Comparison of ENCODE assay signal across 8 mouse cellular contexts in genomic region chr15:98675634-98676250, GRCm38 (mm10). TPM values are rescaled to one million over a fixed set of nuclear protein-coding genes. Genes with fewer than 3 reads are reported as not detected.
DNase-seq lines count a peak whose midpoint lies in the region; ATAC-seq and TF ChIP-seq lines count a peak whose summit lies in the region.

No protein-coding gene starts in this region.

- peaks cover 6% of the 10 kb centered on the region for H3K36me3 ChIP-seq in hindbrain, embryonic 10.5 days
- H3K36me3 ChIP-seq in midbrain, embryonic 16.5 days (ENCODE audit: control insufficient read depth, insufficient read depth, low read length): no peaks in the 10 kb centered on the region

- peak overlapping the region; percentile 72 for H3K9ac ChIP-seq in midbrain, embryonic 16.5 days (ENCODE audit: low read depth, low read length)

- intact Hi-C loops in left cerebral cortex, adult 2 months (cut with DNase I): loop anchor here (2.0 kb wide), 1 partner anchor 23 kb away; no protein-coding TSS in a partner anchor
- intact Hi-C loops in gastrocnemius, postnatal 36 days (cut with DNase I): no loop called here
- intact Hi-C loops in left cerebral cortex, postnatal 4 days (cut with DNase I): no loop called here

- H3K27me3 ChIP-seq in hindbrain, embryonic 10.5 days (ENCODE audit: insufficient read depth, poor library complexity, severe bottlenecking): peaks cover 65% of the 10 kb centered on the region
- H3K27me3 ChIP-seq in midbrain, embryonic 16.5 days (ENCODE audit: control insufficient read depth, insufficient read depth, low read depth, low read length): no peaks in the 10 kb centered on the region

- no peak for TF ChIP-seq CTCF in left cerebral cortex, adult 2 months (IDR thresholded peaks at IDR 0.05)

- 8% methylated on average over 14 of the region's 14 CpGs for WGBS in hindbrain, embryonic 10.5 days
- WGBS in midbrain, embryonic 16.5 days: 2% methylated on average over 14 of the region's 14 CpGs

- DNase-seq in left cerebral cortex, adult 2 months (ENCODE audit: extremely low spot score in 1 of 2, low spot score in 2 of 2): no peak
- DNase-seq in left cerebral cortex, adult 8-10 months (ENCODE audit: low spot score in 2 of 2): no peak
- peak; percentile 27 for DNase-seq in hindbrain, embryonic 10.5 days (ENCODE audit: low spot score)
- no peak for DNase-seq in adrenal gland, postnatal 36 days
- no peak for DNase-seq in gastrocnemius, postnatal 36 days
- DNase-seq in left cerebral cortex, postnatal 4 days: no peak

- peak overlapping the region; percentile 81 for H3K4me3 ChIP-seq in left cerebral cortex, adult 2 months
- peak overlapping the region; percentile 73 for H3K4me3 ChIP-seq in brown adipose tissue, adult 24 weeks (ENCODE audit: insufficient read depth, low read depth, low read length)
- H3K4me3 ChIP-seq in hindbrain, embryonic 10.5 days: peak overlapping the region; percentile 64
- H3K4me3 ChIP-seq in midbrain, embryonic 16.5 days (ENCODE audit: low read depth, low read length): peak overlapping the region; percentile 63

- no peaks in the 10 kb centered on the region for H3K4me1 ChIP-seq in brown adipose tissue, adult 24 weeks (ENCODE audit: control insufficient read depth, insufficient read depth, insufficient read length, low read length)
- H3K4me1 ChIP-seq in hindbrain, embryonic 10.5 days (replicated peaks): peaks cover 48% of the 10 kb centered on the region
- H3K4me1 ChIP-seq in midbrain, embryonic 16.5 days (ENCODE audit: control insufficient read depth, insufficient read depth, low read length): peaks cover 31% of the 10 kb centered on the region

- H3K9me3 ChIP-seq in hindbrain, embryonic 10.5 days: no peaks in the 10 kb centered on the region
- no peaks in the 10 kb centered on the region for H3K9me3 ChIP-seq in midbrain, embryonic 16.5 days (replicated peaks; ENCODE audit: control insufficient read depth, low read length, poor library complexity, severe bottlenecking)

- H3K4me2 ChIP-seq in midbrain, embryonic 16.5 days (ENCODE audit: low read length): peak overlapping the region; percentile 93

- no peak for ATAC-seq in midbrain, embryonic 16.5 days

- H3K27ac ChIP-seq in left cerebral cortex, adult 2 months: peak overlapping the region; percentile 60
- H3K27ac ChIP-seq in brown adipose tissue, adult 24 weeks (replicated peaks; ENCODE audit: low read depth, low read length): no peak overlapping the region
- peak overlapping the region; percentile 80 for H3K27ac ChIP-seq in hindbrain, embryonic 10.5 days
- peak overlapping the region; percentile 69 for H3K27ac ChIP-seq in midbrain, embryonic 16.5 days (ENCODE audit: low read length)

RNA-seq across cellular contexts. Expression of gene Rnd1, which starts 1.5 kb away (rescaled TPM):
- total RNA-seq in left cerebral cortex, adult 2 months (2021): 10 to 100 TPM; 27.4 to 27.7 TPM
- total RNA-seq in left cerebral cortex, adult 8-10 months (2022): 10 to 100 TPM; 15.6 to 22.9 (median 20.5) TPM
- 1.7 and 1.8 TPM in 2 replicates for polyA plus RNA-seq in brown adipose tissue, adult 24 weeks (2012; ENCODE audit: insufficient read depth, insufficient read length, missing spikeins)
- 3.7 and 5.8 TPM in 2 replicates for polyA plus RNA-seq in hindbrain, embryonic 10.5 days (2016; fragmentation: Nextera tagmentation; extraction: Ambion mirVana)
- polyA plus RNA-seq in midbrain, embryonic 16.5 days (2015; fragmentation: Nextera tagmentation; extraction: Ambion mirVana): 15.5 and 19.8 TPM in 2 replicates
- 1 to 10 TPM; 2.1 to 2.4 TPM for total RNA-seq in adrenal gland, postnatal 36 days (2021)
- total RNA-seq in gastrocnemius, postnatal 36 days (2021): 1 to 10 TPM in 1 of 2 experiments, under 1 TPM in 1; 0.81 to 1.5 TPM
- total RNA-seq in left cerebral cortex, postnatal 4 days (2021): 10 to 100 TPM; 46.5 to 49.7 TPM

RNA-seq across cellular contexts. Expression of gene Ddx23, which starts 13.0 kb away (rescaled TPM):
- 10 to 100 TPM; 84.4 to 90.2 TPM for total RNA-seq in left cerebral cortex, adult 2 months (2021)
- total RNA-seq in left cerebral cortex, adult 8-10 months (2022): 10 to 100 TPM; 77.3 to 95.7 (median 87.1) TPM
- 28.1 and 50.7 TPM in 2 replicates for polyA plus RNA-seq in brown adipose tissue, adult 24 weeks (2012; ENCODE audit: insufficient read depth, insufficient read length, missing spikeins)
- 22.8 and 23.8 TPM in 2 replicates for polyA plus RNA-seq in hindbrain, embryonic 10.5 days (2016; fragmentation: Nextera tagmentation; extraction: Ambion mirVana)
- 17.8 and 18.9 TPM in 2 replicates for polyA plus RNA-seq in midbrain, embryonic 16.5 days (2015; fragmentation: Nextera tagmentation; extraction: Ambion mirVana)
- total RNA-seq in adrenal gland, postnatal 36 days (2021): 10 to 100 TPM; 75.5 to 84.3 TPM
- 10 to 100 TPM; 50.0 to 56.2 TPM for total RNA-seq in gastrocnemius, postnatal 36 days (2021)
- total RNA-seq in left cerebral cortex, postnatal 4 days (2021): 10 to 100 TPM; 62.5 to 68.6 TPM

RNA-seq across cellular contexts. Expression of gene Ccdc65, which starts 32.3 kb away (rescaled TPM):
- total RNA-seq in left cerebral cortex, adult 2 months (2021): 10 to 100 TPM; 11.2 TPM
- 10 to 100 TPM in 3 of 4 experiments, 1 to 10 TPM in 1; 8.6 to 12.7 (median 11.6) TPM for total RNA-seq in left cerebral cortex, adult 8-10 months (2022)
- not detected in 2 replicates for polyA plus RNA-seq in brown adipose tissue, adult 24 weeks (2012; ENCODE audit: insufficient read depth, insufficient read length, missing spikeins)
- 1.7 and 3.1 TPM in 2 replicates for polyA plus RNA-seq in hindbrain, embryonic 10.5 days (2016; fragmentation: Nextera tagmentation; extraction: Ambion mirVana)
- polyA plus RNA-seq in midbrain, embryonic 16.5 days (2015; fragmentation: Nextera tagmentation; extraction: Ambion mirVana): 9.3 and 12.0 TPM in 2 replicates
- total RNA-seq in adrenal gland, postnatal 36 days (2021): under 1 TPM; 0.23 to 0.26 TPM
- not detected for total RNA-seq in gastrocnemius, postnatal 36 days (2021)
- 10 to 100 TPM in 1 of 2 experiments, 1 to 10 TPM in 1; 9.9 to 10.3 TPM for total RNA-seq in left cerebral cortex, postnatal 4 days (2021)

RNA-seq across cellular contexts. Expression of gene Cacnb3, which starts 45.1 kb away (rescaled TPM):
- total RNA-seq in left cerebral cortex, adult 2 months (2021): 100 to 1,000 TPM; 271 to 291 TPM
- 100 to 1,000 TPM; 212 to 229 (median 221) TPM for total RNA-seq in left cerebral cortex, adult 8-10 months (2022)
- polyA plus RNA-seq in brown adipose tissue, adult 24 weeks (2012; ENCODE audit: insufficient read depth, insufficient read length, missing spikeins): 0.46 and 0.95 TPM in 2 replicates
- polyA plus RNA-seq in hindbrain, embryonic 10.5 days (2016; fragmentation: Nextera tagmentation; extraction: Ambion mirVana): 38.8 and 58.6 TPM in 2 replicates
- polyA plus RNA-seq in midbrain, embryonic 16.5 days (2015; fragmentation: Nextera tagmentation; extraction: Ambion mirVana): 198 and 205 TPM in 2 replicates
- 10 to 100 TPM; 10.2 to 13.3 TPM for total RNA-seq in adrenal gland, postnatal 36 days (2021)
- 1 to 10 TPM; 2.5 to 4.2 TPM for total RNA-seq in gastrocnemius, postnatal 36 days (2021)
- total RNA-seq in left cerebral cortex, postnatal 4 days (2021): 100 to 1,000 TPM; 213 to 226 TPM

RNA-seq across cellular contexts. Expression of gene Fkbp11, which starts 52.3 kb away (rescaled TPM):
- 1 to 10 TPM; 1.9 TPM for total RNA-seq in left cerebral cortex, adult 2 months (2021)
- total RNA-seq in left cerebral cortex, adult 8-10 months (2022): 1 to 10 TPM; 1.1 to 2.3 (median 2.0) TPM
- polyA plus RNA-seq in brown adipose tissue, adult 24 weeks (2012; ENCODE audit: insufficient read depth, insufficient read length, missing spikeins): 1.9 TPM in 1 of 2 replicates, not detected in the other
- polyA plus RNA-seq in hindbrain, embryonic 10.5 days (2016; fragmentation: Nextera tagmentation; extraction: Ambion mirVana): 12.9 and 15.9 TPM in 2 replicates
- 2.3 and 4.0 TPM in 2 replicates for polyA plus RNA-seq in midbrain, embryonic 16.5 days (2015; fragmentation: Nextera tagmentation; extraction: Ambion mirVana)
- 1 to 10 TPM; 7.5 to 9.1 TPM for total RNA-seq in adrenal gland, postnatal 36 days (2021)
- total RNA-seq in gastrocnemius, postnatal 36 days (2021): 1 to 10 TPM; 1.4 to 1.7 TPM
- 1 to 10 TPM; 2.7 to 3.5 TPM for total RNA-seq in left cerebral cortex, postnatal 4 days (2021)

Comparison
In these comparisons a context has a peak if more than half of its experiments do, and no peak if none do; other contexts are left out.
1. RNA of gene Rnd1, which starts 1.5 kb away (total RNA-seq): 46.5 to 49.7 TPM in left cerebral cortex, postnatal 4 days, 27.4 to 27.7 TPM in left cerebral cortex, adult 2 months and 15.6 to 22.9 TPM in left cerebral cortex, adult 8-10 months; 2.1 to 2.4 TPM in adrenal gland, postnatal 36 days and 0.81 to 1.5 TPM in gastrocnemius, postnatal 36 days; every median in the first group is over 4 times any median in the second.
2. RNA of gene Ccdc65, which starts 32.3 kb away (total RNA-seq): 8.6 to 12.7 TPM in left cerebral cortex, adult 8-10 months, 11.2 TPM in left cerebral cortex, adult 2 months and 9.9 to 10.3 TPM in left cerebral cortex, postnatal 4 days; 0.23 to 0.26 TPM in adrenal gland, postnatal 36 days and not detected in gastrocnemius, postnatal 36 days; every median in the first group is over 4 times any median in the second.
3. Peak in every context shown above with its lines, with median percentiles within 50 percentile points of each other: H3K4me3 ChIP-seq.